Mouse (Mus musculus) kidney, postnatal 10 days (tissue): Measurements from ENCODE around the gene Cacng6.

Experiments used
- DNase-seq: peaks from one replicate; pipeline ENCODE4 v3.0.0; 2021; ENCODE audit warnings: mixed read lengths

The Cacng6 gene

DNA sequence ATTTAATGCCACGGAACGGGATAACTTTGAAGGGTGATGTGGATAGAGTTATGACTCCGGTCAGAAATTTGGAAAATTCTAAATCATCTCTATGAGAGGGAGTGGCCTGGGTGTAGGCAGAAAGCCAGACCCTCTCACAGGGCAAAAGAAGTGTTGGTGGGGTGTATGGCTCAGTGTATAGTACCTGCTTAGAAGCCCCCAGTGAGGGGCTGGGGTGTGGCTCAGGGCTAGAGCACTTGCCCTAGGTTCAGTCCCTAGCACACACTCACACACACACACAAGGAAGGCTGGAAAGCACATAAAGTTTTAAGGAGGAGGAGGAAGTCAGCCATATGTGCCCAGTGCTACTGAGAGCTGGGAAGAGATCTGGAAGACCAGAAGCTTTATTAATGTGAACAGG, 2.7 kb upstream of the Cacng6 start:
- DNase-seq: no peak

DNA sequence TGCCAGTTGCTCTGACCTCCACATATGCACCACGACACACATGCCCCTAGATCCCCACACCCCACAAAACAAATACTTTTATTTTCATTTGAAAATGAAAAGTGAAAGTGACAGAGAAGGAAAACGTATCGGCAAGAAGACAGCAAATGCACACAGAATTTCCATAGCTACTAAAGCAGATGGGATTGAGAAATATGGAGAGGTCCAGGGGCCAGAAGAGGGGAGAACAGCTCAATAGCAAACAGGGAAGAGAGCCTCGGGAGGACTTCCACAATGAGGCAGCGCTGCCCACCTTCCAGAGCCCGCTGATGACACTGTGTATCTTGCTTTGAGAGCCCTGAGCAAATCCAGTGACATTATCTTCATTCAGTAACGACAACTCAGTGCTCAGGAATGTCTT, 1.9 kb upstream of the Cacng6 start:
- no peak for DNase-seq

DNA sequence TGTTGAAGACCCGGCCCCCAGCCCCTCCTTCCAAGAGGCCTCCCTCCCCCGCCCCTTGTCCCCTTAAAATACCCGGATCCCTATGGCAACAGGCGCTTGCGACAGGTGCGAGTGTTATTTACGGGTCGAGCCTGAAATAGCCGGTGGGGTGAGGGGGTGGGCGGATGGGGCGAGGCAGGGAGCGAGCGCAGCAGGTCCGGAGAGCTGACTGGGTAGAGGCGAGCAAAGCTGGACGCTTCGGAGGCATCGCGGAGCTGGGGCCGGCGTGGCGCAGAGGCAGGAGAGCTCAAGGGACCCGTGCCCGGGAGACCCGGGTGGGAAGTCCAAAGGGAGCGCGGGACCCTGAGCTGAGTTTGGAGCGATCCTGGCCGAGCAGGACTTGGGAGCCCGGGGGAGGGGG, 565 bp upstream of the Cacng6 start:
- DNase-seq: no peak

DNA sequence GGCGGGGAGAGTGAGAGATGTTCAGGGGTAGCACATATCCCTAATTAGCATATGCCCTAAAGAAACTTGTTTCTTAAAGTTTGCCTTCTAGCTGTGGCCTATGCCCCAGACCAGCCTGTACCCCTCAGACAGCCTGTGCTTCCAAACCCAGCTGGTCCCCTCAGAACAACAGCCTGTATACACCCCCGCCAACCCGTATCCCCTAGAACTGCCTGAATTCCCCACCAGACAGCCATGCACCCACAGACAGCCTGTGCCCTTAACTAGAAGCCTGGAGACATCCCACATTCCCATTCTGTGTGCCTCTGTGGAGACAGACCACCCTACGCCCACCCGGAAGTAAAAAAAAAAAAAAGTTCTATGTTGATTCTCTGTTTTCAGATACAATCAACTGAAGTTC, 1.1 kb downstream of the Cacng6 start:
- no peak for DNase-seq

DNA sequence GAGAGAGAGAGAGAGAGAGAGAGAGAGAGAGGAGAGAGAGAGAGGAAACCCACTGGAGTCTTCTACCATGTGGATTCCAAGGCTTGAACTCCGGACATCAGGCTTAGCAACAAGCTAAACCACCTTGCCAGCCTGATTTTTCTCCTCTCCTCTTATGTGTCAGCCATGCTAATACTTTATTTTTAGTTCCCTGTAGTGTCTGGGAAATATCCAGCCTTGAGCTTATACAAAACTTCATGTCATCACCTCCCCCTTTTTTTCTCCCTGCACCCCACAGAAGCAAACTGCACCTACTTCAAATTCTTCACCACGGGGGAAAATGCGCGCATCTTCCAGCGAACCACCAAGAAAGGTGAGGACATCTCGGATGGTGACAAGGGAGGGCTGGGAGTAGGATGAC, 6.2 kb downstream of the Cacng6 start:
- DNase-seq: no peak

DNA sequence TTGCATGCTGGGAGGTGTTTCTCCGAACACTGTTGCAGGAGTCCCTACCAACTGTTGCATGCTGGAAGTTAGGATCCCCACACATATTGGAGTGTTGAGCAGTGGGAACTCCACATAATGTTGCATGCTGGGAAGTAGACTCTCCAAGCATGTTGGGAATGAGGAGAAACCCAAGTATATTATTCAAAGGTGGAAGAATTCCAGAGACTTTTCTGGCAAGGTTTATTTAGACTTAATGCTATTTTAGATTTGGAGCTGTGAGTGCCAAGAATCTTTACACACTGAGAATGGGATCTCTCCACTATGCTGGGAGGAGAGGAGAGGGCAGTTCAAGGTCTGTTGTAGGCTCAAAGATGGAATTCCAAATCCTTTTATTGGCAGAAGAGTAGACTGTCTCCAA, 8.1 kb downstream of the Cacng6 start:
- no peak for DNase-seq

DNA sequence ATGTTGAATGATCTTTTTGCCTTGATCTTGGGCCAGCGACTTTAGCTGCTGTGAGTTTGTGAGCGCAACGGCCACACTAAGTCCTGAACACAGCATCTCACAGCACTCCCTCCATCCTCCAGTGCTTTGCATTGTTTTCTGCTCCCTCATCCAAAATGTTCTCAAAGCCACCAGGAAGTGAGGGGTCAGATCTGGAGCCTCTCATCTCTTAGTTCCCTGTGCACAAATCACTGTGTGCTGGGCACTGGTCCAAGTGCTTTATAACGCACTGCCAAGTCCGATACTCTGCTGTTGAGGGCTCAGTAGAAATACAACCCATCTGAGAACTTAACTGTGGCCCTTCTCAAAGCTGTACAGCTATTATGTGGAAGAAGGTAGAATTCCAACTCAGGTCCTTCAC, 13.9 kb downstream of the Cacng6 start:
- peak; percentile 51 for DNase-seq

DNA sequence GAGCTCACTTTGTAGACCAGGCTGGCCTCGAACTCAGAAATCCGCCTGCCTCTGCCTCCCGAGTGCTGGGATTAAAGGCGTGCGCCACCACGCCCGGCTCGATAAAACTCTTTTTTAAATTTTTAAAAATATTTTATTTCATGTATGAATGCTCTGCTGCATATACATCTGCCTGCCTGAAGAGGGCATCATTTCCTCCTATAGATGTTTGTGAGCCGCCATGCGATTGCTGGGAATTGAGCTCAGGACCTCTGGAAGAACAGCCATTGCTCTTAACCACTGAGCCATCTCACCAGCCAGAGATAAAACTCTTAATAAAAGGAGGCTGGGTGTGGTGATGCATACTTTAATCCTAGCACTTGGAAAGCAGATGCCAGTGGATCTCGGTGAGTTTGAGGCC, 16.0 kb downstream of the Cacng6 start:
- no peak for DNase-seq

DNA sequence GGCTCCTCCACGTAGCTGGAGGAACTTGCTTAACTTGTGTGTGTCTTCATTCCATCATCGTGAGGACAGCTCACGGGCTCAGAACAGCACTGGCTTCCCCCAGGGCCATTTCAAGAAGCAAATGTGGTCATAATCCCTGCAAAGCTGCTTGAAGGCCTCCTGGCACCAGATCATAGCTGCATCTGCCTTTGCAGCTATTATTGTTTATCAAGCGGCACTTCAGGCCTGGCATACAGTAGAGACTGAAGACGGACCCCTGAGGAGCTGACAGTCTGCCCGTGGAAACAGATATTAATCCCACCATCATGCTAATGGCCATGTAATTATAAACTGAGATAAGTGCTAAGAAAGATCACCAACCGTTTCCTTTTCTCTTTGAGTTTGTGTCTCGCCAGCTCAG, 16.5 kb downstream of the Cacng6 start:
- DNase-seq: no peak

DNA sequence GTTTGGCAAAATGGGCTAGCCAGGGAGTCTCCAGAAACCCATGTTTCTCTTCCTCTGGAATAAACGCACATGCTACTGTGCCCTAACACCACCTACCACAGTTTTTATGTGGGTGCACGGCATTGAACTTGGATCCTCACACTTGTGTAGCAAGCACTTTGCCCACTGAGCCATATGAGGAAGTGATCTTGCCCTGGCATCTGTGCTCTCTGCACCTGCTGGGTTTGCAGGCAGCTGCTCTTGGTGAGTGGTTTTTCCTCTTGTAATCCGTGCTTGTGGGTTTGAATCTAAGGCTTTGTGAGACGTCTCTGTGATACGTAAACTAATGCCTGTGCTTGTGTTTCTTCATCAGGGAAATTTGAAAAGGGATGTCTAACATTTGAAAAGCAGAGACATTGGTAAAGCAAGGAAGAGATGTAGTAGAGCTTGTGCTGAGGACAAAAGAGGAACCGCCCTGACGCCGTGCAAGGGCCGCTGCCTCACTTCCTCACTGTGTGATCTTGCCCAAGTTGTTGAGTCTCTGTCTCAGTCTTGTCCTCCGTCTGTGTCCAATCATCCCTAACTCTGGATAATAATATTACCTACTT, 18.6 kb downstream of the Cacng6 start:
- no peak for DNase-seq

DNA sequence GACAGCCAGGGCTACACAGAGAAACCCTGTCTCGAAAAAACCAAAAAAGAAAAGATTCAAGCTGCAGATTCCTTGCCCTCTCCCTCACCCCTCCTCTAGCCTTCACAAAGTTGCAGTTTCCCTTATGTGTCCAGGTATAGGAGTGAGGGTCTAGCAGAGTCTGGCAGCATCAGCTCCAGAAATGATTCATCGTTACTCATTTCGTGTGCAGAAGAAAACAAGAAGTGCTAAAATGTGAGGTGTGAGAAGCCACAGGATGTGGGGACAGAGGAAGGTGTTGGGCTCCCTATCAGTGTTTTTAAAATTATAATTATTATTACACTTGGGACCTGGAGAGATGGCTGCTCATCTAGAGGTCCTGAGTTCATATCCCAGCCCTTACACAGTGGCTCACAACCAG, 20.7 kb downstream of the Cacng6 start:
- no peak for DNase-seq

DNA sequence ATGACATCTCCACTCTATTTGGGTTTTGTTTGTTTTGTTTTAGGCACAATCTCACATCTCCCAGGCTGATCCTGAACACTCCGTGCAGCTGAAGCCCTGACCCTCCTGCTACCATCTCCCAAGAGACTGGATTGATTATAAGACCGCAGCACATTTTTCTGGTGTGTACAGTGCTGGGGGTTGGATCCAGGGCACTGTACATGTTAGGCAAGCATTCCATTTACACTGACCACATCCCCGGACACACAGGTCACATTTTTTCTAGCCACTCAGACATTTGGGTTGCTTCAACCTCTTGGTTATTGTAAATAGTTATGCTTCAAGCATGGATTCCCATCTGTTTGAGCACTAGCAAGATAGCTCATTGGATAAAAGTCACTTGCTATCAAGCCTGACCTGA, 22.6 kb downstream of the Cacng6 start:
- DNase-seq: peak; percentile 9

DNA sequence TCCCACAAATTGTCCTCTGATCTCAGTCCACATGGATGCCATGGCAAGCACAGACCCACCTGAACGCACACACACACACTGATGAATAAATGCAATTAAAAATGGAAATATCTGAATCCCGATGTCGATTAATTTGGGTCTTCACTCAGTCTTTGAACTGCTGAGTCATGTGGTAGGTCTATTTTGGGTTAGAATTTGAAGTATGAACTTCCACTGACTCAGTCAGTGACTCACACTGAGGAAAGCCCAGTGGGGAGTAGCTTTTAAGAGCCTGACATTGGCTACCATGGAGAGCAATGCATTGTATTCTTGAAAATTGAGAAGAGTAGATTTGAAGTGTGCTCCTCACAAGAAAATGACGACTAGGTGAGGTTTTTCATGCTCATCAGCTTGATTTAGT, 23.0 kb downstream of the Cacng6 start:
- no peak for DNase-seq

DNA sequence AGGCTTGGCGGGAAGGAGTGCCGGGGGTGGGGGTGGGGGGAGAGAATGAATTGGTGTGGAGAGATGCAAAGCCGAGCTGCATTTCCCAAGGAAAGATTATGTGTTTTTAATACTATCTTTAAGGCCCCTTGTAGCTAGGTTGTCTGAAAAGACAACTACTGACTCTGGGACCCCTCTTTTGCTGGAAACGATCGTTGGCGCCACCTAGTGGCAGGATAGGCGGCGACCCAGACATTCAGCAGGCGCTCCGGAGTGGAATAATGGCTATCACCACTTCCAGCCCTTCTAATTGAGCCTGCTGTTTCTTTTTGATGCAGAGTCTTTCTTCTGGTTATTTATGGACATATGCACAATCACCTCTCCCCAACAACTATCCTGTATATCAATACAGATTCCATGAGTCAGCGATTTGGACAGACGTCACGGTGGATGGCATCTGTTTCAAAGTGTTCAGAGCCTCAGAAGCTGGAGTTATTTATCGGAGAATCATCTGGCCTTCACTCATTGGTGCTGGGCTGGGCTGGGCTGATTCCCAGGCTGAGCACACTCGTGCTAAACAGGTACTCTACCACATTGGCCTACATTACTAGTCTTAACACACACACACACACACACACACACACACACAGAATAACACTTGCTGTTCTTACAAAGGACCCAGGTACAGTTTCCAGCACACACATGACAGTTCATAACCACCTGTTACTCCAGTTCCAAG, 24.9 kb downstream of the Cacng6 start:
- peak; percentile 87 for DNase-seq

DNA sequence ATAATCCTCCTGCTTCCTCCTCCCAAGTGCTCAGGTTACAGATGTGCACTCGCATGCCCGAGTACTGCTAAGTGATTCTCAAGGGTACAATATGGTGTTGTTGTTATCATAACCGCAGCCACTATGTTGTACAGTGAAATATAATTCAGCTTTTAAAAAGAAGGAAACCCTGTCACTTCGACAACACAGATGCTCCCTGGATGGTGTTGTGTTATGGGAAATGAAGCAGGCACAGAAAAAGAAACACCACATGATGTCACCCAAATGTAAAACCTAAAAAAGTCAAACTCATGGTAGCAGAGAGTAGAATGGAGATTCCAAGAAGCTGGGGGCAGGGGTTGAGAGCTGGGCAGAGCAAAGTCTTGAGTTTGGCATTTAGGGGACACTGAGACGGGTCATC, 26.7 kb downstream of the Cacng6 start:
- DNase-seq: no peak

DNA sequence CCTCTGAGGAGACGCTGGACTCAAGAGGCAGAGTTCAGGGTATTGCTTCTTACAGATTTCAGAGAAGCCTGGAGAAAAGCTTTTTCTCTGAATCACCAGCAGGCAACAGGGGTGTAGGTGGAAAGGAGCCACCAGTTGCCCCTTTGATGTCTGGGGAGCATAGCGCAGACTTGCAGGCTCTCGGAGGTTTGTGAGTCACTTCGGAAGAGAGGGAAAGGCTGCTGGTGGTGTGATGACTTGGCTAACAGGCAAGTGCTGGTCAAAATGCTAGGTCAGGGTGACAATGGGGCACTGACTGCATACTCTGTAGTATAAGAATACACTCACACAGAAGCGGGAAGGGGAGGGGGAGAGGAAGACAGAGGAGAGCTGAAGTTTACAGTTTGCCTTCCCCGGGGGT, 27.2 kb downstream of the Cacng6 start:
- DNase-seq: no peak

DNA sequence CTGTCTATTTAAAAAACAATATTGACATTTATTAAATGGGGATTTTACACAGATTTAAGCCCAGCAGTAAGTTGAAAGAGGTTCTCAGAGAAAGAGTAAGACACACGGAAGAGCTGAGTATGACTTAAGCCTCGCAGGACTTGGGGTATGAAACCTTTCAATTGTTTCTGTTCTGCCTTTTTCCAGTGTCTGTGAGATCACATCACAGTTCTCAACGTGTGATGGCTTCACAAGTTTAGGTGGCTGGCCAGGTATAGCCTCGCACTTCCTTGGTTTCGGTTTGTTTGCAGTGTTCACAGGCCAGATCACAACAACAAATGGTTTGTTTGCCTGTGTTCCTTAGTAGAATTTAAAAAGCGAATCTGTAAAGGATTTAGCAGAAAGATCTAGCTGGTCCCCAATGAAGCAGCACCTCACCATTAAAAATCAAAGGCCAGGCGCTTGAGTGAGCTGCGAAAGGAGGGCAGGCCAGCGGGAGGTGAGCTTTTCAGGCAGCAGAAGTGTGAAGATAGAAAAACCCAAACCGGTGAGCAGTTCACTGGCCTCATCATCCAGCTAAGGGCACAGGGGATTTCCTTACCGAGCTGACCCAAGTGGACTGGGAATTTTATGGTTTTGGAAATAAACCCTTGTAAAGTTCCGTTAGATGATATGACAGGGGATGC, 29.0 kb downstream of the Cacng6 start:
- no peak for DNase-seq

DNA sequence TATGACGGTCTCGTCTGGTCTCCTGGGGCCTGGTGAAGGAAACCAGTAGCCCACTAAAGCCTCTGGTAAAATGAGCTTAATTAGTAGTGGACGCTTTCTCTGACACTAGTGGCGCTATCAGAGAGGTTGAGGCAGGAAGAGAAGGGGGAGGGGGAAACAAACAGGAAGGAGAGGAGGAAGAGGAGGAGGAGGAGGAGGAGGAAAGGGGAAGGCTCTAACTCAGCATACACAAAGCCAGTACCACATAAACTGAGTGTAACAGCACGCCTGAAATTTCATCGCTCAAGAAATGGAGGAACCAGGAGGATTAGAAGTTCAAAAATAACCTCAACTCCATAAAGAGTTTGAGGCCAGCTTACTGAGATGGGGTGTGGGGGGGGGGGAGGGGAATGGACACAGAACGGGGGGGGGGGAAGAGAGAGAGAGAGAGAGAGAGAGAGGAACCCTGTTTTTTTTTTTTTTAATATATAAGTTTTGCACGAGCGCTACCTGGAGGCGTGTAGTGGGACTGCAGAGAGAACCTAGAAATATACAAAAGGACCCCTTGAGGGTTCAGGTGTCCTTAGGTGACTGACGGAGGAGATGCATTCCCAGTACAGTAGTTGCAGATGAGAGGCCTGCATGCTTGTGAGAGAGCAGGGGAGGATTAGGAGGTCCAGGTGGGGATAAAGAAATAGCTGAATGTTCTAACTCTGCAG, 29.6 kb downstream of the Cacng6 start:
- DNase-seq: no peak

DNA sequence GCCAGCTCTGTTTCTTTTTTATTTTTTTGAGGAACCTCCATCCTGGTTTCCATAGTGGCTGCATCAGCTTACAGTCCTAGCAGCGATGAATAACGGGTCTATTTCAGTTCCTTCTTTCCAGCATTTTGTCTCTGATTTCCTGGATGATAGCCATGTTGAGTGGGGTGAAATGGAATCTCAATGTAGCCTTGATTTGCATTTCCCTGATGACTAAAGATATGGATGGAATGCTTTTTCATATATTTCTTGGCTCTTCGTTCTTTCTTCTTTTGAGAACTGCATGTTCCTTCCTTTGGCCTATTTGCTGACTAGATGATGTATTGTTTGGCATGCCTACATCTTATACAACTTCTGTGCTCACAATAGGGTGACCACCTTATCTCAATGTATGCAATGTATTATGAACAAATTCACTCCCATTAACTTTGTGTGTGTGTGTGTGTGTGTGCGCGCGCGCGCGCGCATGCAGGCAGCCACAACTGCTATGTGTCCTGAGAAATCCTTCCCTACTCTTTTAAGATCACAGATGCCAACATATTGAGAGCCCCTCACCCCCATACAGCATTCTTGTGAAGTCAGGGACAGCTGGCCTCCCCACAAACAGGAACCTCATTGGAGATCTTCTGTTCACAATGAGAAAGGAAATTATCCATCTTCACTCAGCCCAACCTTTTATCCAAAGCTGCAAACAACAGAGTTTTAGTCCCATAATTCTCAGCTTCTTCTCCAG, 33.3 kb downstream of the Cacng6 start:
- DNase-seq: no peak

DNA sequence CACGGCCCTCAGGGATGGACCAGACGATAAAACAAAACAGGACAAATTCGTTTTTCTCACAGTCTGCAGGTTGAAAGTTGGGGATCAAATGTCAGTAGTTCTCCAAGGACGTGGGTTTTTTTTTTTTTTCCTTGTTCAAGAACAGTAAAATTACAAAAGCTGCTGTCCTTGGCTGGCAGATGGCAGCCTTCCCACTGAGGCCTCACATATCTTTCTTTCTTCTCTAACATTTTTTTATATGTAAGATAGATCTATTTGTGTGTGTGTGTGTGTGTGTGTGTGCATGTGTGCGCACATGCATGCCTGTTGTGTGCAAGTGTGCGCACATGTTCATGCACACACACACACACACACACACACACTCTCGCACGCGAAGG, 33.8 kb downstream of the Cacng6 start:
- no peak for DNase-seq

DNA sequence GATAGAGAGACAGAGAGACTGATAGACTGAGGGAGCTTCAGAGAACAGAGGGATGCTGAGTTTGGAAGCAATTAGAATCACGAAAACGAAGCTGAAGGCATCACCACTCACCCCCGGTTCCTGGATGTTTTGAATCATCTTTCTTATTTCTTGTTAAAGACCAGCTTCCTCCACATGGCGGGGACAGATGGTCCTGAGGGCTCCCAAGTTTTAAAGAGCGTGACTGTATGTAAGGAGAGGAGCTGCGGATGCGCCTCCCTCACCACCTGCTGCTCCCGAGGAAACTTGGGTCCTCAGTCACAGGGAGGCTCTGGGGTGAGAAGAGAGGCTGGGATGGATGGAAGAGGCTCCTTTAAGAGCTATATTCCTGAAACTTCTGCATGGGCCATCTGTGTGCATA, 36.3 kb downstream of the Cacng6 start:
- no peak for DNase-seq

DNA sequence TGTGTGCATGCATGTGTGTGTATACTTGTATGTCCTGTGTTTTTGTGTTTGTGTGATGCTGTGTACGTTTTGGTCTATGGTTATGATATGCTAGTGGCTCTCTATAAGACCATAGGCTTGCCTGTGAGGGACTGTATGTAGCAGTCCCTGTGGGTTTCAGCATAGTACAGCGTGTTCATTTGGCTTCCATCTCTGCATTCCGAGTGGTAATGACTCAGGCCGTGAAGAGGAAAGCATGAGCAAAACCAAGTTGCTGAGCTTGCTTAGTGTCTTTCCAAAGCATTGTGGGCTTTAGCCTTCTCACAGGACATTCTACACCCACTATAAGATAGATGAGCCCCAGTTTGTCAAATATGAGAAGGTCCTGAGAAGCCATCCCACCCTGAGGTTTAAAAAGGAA, 39.3 kb downstream of the Cacng6 start:
- no peak for DNase-seq

DNA sequence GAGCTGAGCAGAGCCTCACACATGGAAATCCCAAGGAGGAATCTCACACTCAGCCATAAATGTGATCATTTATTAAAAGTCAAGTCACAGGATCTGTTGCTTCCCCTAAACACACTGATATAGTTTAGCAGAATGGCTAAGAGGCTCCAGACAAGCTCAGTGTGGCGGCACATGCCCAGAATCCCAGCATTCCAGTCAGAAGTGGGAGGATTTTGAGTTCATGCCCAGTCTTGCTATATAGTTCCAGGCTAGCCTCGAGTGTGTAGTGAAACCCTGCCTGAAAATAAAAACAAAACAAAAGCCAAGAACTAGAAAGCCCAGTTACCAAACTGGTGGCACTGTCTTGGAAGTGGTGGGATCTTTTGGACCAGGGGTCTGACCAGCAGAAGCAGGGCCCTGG, 44.6 kb downstream of the Cacng6 start:
- no peak for DNase-seq
